Comparison of ENCODE assay signal across 11 mouse cellular contexts in the genomic region with DNA sequence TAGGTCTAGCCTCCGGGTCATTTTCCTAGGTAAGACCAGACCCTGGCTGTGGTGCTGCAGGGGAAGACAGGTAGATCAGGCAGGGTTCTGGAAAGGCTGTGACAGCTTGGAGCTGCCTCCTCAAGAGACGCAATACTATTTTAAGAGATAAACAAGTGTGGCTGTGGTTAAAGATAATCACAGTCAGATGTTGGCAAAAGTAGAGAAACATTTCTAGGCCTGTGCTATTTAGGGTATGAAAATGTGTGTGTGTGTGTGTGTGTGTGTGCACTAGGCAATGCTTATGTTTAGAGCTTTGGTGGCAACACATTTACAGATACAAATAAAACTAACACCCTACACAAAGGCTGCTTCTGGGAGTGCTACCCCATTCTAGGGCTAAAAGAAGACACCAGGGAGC.
A peak's percentile ranks its signal among the peaks of the same experiment; 100 is the strongest.
DNase-seq lines count a peak whose midpoint lies in the region; ATAC-seq lines count a peak whose summit lies in the region.
"Had no signal": no experiment of that assay in that cellular context is flagged by ENCODE, and none has a peak within 500 bp of the region (broad histone marks: within the 10 kb centered on the region; RNA-seq: fewer than 3 reads in every experiment).

No protein-coding gene starts in this region.

- 86% methylated on average over 2 of the region's 2 CpGs for WGBS in forebrain, embryonic 12.5 days
- 85% methylated on average over 2 of the region's 2 CpGs for WGBS in forebrain, embryonic 10.5 days

- no peak for DNase-seq in forebrain, embryonic 10.5 days (ENCODE audit: extremely low spot score, low spot score)
- peak; percentile 35 to 41 for DNase-seq in heart, postnatal 10 days
- DNase-seq in right cerebral cortex, postnatal 36 days (ENCODE audit: low spot score in 2 of 2), result peak; percentile 36 to 65
- no peak for DNase-seq in T-cell, adult 2 months (ENCODE audit: low spot score)
- no peak for DNase-seq in spleen, postnatal 36 days (ENCODE audit: low spot score in 2 of 2)
- DNase-seq: lung, postnatal 10 days; spleen, adult 18-20 months had no signal

- intact Hi-C loops in heart, postnatal 10 days (cut with DNase I), result no loop called here

- peaks cover 3% of the 10 kb centered on the region; the same call in 1 of the 2 replicates for H3K9me3 ChIP-seq in forebrain, embryonic 12.5 days
- no peaks in the 10 kb centered on the region for H3K9me3 ChIP-seq in forebrain, embryonic 10.5 days
- no peaks in the 10 kb centered on the region for H3K9me3 ChIP-seq in megakaryocyte, embryonic 14.5 days

- peaks cover 21% of the 10 kb centered on the region for H3K4me1 ChIP-seq in forebrain, embryonic 12.5 days
- H3K4me1 ChIP-seq in forebrain, embryonic 10.5 days, result peaks cover 29% of the 10 kb centered on the region
- H3K4me1 ChIP-seq in megakaryocyte, embryonic 14.5 days, result peaks cover 97% of the 10 kb centered on the region

- no peak overlapping the region for H3K9ac ChIP-seq in forebrain, embryonic 12.5 days

- ATAC-seq in forebrain, embryonic 12.5 days (ENCODE audit: low FRiP score), result no peak
- no peak for ATAC-seq in megakaryocyte, adult 5-6 weeks (ENCODE audit: poor library complexity, severe bottlenecking)
- ATAC-seq: Patski had no signal

- H3K27ac ChIP-seq in forebrain, embryonic 12.5 days, result 0 out of 2 replicates have a peak overlapping the region, but pooled peaks have one; percentile 42
- no peak overlapping the region for H3K27ac ChIP-seq in forebrain, embryonic 10.5 days

- H3K4me3 ChIP-seq in forebrain, embryonic 12.5 days (replicated peaks), result no peak overlapping the region
- H3K4me3 ChIP-seq in forebrain, embryonic 10.5 days, result no peak overlapping the region
- H3K4me3 ChIP-seq in megakaryocyte, embryonic 14.5 days (replicated peaks), result peak overlapping the region; percentile 83

- no peak overlapping the region for H3K4me2 ChIP-seq in forebrain, embryonic 12.5 days

- no peaks in the 10 kb centered on the region for H3K27me3 ChIP-seq in forebrain, embryonic 12.5 days
- no peaks in the 10 kb centered on the region for H3K27me3 ChIP-seq in forebrain, embryonic 10.5 days (ENCODE audit: poor library complexity, severe bottlenecking)
- no peaks in the 10 kb centered on the region for H3K27me3 ChIP-seq in megakaryocyte, embryonic 14.5 days (replicated peaks)
- H3K27me3 ChIP-seq: Patski had no signal

- H3K36me3 ChIP-seq in forebrain, embryonic 12.5 days (replicated peaks), result no peaks in the 10 kb centered on the region
- no peaks in the 10 kb centered on the region for H3K36me3 ChIP-seq in forebrain, embryonic 10.5 days (replicated peaks)
- peaks cover 91% of the 10 kb centered on the region for H3K36me3 ChIP-seq in megakaryocyte, embryonic 14.5 days (replicated peaks; ENCODE audit: low read length)

Comparison
In these comparisons a context has a peak if more than half of its experiments do, and no peak if none do; other contexts are left out.
1. DNase-seq: peak in heart, postnatal 10 days (2 of 2) and right cerebral cortex, postnatal 36 days (2 of 2); none in forebrain, embryonic 10.5 days (single experiment), T-cell, adult 2 months (single experiment) and spleen, postnatal 36 days (0 of 2).